Mouse (Mus musculus): ENCODE data around the gene Gm21969.

GRCm38 (mm10) chr4:139617001-139617364, 14.0 kb downstream of the Gm21969 start:
- no peak for TF ChIP-seq CTCF (IDR thresholded peaks at IDR 0.05; ENCODE audit: insufficient read depth, low read depth, low read length)
- no peak for TF ChIP-seq POLR2A (IDR thresholded peaks at IDR 0.05; ENCODE audit: insufficient read depth, low read depth, low read length)
